Mouse (Mus musculus): ENCODE data around the gene Trim9.

The Trim9 gene

GRCm38 (mm10) chr12:70249616-70250157, 97.7 kb downstream of the Trim9 start:
- DNase-seq = no peak

- no peak for DNase-seq
These were observed 99.5 kb downstream of the Trim9 start for GRCm38 (mm10) chr12:70247683-70248474.

- DNase-seq = no peak
These were observed 104.9 kb downstream of the Trim9 start for GRCm38 (mm10) chr12:70242550-70242949.

- no peak for DNase-seq
These were observed 107.7 kb downstream of the Trim9 start for GRCm38 (mm10) chr12:70239741-70240140.

- no peak for DNase-seq
These were observed 108.8 kb downstream of the Trim9 start for GRCm38 (mm10) chr12:70238604-70239003.

GRCm38 (mm10) chr12:70234938-70235484, 112.4 kb downstream of the Trim9 start:
- DNase-seq = peak; percentile 78

- peak; percentile 64 for DNase-seq
These were observed 113.0 kb downstream of the Trim9 start for GRCm38 (mm10) chr12:70234411-70234810.

GRCm38 (mm10) chr12:70233637-70234315, 113.6 kb downstream of the Trim9 start:
- DNase-seq = no peak

GRCm38 (mm10) chr12:70232020-70232544, 115.3 kb downstream of the Trim9 start:
- no peak for DNase-seq

- DNase-seq = no peak
These were observed 116.1 kb downstream of the Trim9 start, which contains the start of gene Pygl for GRCm38 (mm10) chr12:70231294-70231693. Gene Pygl, minus strand, starts transcription at chr12:70231488.

- DNase-seq = no peak
These were observed 119.3 kb downstream of the Trim9 start for GRCm38 (mm10) chr12:70228155-70228554.

GRCm38 (mm10) chr12:70227121-70227932, 120.1 kb downstream of the Trim9 start:
- DNase-seq = peak; percentile 90

- no peak for DNase-seq
These were observed 120.8 kb downstream of the Trim9 start for GRCm38 (mm10) chr12:70226655-70227054.

- DNase-seq = no peak
These were observed 124.1 kb downstream of the Trim9 start for GRCm38 (mm10) chr12:70223331-70223730.

- no peak for DNase-seq
These were observed 126.0 kb downstream of the Trim9 start for GRCm38 (mm10) chr12:70221425-70221824.

GRCm38 (mm10) chr12:70218795-70219540, 128.4 kb downstream of the Trim9 start:
- DNase-seq = no peak

- DNase-seq = peak; percentile 33
These were observed 131.1 kb downstream of the Trim9 start for GRCm38 (mm10) chr12:70216229-70216800.

GRCm38 (mm10) chr12:70214281-70214680, 133.1 kb downstream of the Trim9 start:
- DNase-seq = no peak

GRCm38 (mm10) chr12:70213601-70214000, 133.8 kb downstream of the Trim9 start:
- no peak for DNase-seq

- no peak for DNase-seq
These were observed 134.9 kb downstream of the Trim9 start for GRCm38 (mm10) chr12:70212501-70212900.

- no peak for DNase-seq
These were observed 139.2 kb downstream of the Trim9 start for GRCm38 (mm10) chr12:70208214-70208613.

Measured in kidney, postnatal 14 days (tissue).